Mouse (Mus musculus): ENCODE measurements around the gene Cfap36.

Gene Cfap36

DNA sequence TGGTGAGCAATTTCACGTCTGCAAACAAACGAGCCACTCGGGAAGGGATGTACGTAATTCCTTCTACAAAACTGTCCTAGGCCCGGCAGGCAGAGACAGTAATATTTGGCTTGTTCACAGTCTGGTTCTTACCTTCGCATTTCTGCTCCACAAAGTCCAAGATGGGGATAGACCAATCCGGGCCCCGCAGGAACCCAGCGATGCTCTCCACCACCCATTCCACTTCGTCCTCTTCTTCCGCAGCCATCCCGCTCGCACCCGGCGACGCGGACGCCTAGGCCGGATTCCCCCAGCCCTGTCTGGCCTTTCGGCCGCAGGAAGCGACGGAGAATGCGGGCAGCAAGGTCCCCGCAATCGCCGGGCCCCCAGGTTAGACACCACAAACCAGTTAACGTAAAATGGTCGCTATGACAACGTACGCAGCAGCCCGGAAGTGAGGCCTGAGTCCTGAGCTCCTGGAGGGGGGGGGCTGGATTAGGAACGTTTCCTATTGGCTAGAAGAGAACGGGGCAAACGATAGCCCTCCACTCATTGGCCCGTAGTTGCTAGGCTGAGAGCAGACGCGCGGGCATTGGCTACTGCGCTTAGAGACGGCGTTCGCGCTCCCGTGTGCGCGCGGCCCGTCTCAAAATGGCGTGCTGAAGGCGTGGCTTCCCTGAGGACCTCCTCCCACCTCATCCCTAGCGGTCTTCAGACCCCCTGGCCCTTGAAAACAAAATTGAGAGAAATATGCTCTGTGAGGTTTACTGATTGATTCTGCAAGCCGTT is at the start of gene Cfap36:
Gene Cfap36, minus strand, starts transcription at position 527 of the 768 bp plus-strand sequence.
- peak; percentile 99 for ATAC-seq (ENCODE audit: insufficient number of reproducible peaks, low FRiP score, low TSS enrichment)

DNA sequence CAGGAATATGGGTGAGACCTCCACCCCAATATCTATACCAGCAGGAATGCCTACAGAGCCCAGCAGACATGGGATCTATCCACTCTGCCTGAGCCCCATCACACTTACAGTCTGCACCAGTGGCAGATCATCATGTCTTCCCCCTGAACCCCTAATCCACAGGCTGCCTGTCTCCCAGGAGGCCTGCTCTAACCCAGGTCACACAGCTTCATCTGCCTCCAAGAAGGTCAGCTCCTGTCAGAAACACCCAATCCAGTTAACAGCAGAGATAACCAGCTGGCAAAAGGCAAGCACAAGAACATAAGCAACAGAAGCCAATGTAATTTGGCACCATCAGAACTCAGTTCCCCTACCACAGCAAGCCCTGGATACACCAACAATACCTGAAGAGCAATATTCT is 40.1 kb upstream of the Cfap36 start:
- no peak for ATAC-seq (ENCODE audit: insufficient number of reproducible peaks, low FRiP score, low TSS enrichment)

DNA sequence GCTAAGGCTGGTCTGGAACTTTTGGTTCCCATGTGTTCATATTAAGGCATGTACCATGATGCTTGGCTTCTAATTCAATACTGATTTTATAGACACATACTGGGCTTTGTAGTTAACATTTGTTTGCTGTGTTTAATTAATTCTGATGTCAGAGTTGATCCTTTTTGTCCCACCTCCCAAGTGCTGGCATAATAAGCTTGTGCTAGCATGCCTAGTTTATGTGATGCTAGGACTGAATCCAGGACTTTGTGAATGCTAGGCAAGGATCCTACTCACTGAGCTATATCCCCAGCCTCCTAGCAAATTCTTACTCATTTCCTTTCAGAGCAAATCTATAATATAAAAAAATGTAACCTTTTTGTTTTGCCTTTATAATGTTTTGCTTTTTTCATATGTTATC is 38.8 kb upstream of the Cfap36 start:
- ATAC-seq (ENCODE audit: insufficient number of reproducible peaks, low FRiP score, low TSS enrichment) = no peak

DNA sequence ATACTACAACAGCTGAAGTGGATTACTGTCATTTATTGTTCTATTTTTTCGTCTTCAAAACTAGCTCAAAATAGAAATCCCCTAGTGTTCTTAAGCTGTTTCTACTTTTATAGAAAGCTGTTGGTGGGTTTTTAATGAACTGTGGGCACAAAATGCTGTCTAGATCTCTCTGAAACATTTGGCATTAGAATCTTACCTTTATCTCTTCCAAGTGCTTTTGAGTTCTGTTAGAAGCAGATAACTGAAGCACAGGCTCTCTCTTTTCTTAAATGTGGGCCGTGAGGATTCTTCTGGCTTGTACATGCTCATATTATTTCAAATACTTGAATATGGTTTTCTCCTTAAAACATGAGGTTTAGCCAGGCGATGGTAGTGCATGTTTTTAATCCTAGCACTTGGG is 27.5 kb upstream of the Cfap36 start:
- no peak for ATAC-seq (ENCODE audit: insufficient number of reproducible peaks, low FRiP score, low TSS enrichment)

DNA sequence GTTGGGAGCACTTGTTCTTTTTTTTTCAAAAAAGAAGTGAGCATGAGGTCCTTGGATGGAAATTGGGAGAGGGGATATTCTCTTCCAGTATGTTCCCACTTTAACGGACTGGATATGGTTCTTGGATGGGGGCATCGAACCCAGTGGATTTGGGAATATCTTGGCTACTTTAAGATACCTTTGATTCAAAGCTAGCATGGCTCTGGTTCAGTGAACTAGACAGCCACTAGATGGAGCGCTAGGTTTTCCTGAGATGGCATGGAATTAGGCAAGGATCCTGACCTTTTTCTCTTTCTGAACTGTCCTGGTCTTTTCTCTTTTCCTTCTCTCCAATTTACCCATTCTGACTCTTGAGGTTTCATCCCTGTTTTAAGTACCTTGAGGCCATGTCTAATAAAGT is 20.6 kb upstream of the Cfap36 start:
- no peak for ATAC-seq (ENCODE audit: insufficient number of reproducible peaks, low FRiP score, low TSS enrichment)

DNA sequence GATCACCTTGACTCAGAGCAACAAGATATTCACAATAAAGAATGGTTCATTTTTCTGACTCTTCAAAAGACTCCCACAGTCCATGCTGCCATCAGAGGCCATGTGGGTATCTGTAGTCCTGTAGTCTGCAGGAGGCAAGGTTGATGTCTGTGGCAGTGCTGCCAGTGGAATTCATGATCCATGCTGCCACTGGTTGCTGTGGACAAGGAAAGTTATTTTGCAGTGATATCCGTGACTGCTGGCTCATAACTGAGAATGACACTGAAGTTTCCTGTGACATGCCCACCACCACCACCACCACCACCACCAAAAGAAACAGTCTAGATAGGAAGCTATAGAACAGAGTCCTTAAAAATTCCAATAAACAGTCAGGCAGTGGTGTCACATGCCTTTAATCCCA is 7.4 kb upstream of the Cfap36 start:
- no peak for ATAC-seq (ENCODE audit: insufficient number of reproducible peaks, low FRiP score, low TSS enrichment)

DNA sequence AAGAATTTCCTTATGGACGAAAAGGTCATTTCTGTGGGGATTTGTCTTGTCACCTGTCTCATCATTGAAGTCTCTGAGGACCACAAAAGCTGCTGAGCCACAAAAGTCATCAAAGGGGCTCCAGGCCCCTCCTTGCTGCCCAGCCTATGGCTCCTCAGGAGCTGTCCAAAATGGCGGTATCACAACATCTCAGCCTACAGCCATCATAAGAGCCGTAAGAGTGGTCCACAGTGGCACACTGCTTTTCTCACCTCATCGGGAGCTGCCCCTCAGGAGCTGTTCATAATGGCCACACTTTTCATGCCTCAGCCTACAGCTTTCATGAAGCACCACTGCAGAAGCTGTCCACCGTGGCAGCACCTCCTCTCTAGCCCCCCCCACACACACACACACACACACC is 1.2 kb upstream of the Cfap36 start:
- ATAC-seq (ENCODE audit: insufficient number of reproducible peaks, low FRiP score, low TSS enrichment) = no peak

DNA sequence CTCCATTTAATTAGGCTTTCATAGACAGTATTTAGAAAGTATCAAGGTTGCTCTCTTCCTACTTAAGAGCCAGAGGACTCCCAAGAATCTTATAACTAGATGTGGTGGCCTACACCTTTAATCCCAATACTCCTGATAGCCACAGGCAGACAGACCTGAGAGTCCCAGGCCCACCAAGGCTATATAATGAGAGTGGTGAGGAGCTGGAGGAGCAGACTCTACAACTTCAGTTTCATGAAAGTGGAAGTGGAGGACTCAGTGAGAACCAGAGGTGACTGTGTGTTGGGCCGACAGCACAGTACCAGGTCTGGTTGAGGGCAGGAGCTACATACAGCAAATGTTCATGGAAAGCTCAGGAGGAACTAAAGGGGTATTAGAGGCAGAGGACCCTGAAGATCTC is 516 bp upstream of the Cfap36 start:
- ATAC-seq (ENCODE audit: insufficient number of reproducible peaks, low FRiP score, low TSS enrichment) = peak; percentile 1; the same call in 1 of the 2 replicates

DNA sequence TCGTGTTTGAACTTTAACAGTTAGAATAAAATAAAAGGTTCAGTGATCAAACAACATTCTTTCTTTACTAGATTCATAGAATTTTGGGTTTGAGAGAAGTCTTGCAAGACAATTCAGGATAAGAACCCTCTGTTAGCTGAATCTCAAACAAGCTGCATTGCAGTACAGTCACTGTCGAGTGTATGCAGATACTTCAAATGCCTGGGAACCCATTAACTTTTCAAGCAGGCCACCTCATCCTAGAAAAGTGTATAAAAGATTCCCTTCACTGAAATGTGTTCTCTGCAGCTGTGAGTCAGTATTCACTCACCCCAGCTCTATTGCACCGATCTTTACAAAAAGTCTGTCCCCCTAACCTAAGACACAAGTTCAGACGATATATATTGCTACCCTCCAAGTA is 1.2 kb downstream of the Cfap36 start:
- ATAC-seq (ENCODE audit: insufficient number of reproducible peaks, low FRiP score, low TSS enrichment) = no peak

DNA sequence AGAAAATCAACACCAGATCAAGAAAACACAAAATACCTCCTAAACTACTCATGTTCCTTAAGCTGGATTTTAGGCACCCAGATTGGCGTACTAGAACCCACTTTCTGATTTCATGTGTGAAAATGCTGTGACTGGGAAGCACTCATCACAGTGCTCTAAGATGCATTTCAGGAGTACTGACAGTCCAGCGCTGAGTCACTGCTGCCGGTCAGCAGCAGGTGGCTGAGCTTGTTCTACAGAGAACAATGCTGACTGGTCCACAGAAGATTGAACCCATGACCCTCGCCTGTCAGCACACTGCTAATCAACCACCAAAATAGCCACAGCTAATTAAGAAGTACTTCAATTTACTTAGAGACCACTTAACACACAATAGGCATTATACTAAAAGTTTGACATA is 5.2 kb downstream of the Cfap36 start:
- no peak for ATAC-seq (ENCODE audit: insufficient number of reproducible peaks, low FRiP score, low TSS enrichment)

DNA sequence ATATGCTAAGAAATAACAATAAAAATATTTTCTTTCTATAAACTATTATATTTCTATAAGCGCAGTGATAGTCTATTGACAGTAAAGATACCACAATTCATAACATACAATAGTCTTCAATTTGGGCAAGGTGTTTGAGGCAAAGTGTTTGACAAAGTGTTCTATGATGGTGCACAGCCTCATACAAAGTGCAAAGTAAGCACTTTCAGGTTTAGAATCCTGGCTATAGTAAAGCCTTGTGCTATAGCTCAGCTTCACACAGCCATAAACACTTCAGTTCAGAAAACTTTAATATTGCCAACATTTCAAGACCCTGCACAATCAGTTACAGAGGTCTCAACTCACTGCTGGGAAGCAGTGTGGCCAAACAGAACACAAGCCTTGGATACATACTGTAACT is 7.9 kb downstream of the Cfap36 start:
- no peak for ATAC-seq (ENCODE audit: insufficient number of reproducible peaks, low FRiP score, low TSS enrichment)

DNA sequence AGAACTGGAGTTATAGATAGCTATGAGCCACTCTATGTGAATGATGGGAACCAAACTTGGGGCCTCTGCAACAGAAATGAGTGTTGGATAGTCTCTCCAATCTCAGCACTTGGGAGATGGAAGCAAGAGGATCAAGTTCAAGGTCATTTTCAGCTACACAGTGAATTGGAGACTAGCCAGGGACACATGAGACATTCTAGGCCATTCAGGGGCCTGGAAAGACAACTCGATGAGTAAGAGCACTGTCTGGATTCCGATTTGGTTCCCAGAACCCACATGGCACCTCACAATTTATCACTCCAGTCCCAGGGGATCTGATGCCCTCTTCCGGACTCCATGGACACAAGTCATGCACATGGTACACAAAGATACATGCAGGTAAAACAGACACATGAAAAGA is 8.7 kb downstream of the Cfap36 start:
- no peak for ATAC-seq (ENCODE audit: insufficient number of reproducible peaks, low FRiP score, low TSS enrichment)

DNA sequence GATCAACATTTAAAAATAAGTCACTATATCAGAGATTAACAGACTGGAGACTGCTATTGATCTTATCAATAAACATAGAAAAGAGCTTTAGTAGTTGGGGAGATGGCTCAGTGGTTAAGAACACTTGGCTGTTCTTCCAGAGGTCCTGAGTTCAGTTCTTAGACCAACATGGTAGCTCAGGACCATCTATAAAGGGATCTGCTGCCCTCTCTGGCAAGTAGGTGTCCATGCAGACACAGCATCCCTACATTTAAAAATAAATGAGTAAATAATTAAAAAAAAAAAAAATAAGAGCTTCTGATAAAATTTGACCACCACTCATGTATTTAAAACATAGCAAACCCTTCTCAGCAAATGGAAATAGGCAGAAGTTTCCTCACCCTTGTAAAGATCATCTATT is 9.2 kb downstream of the Cfap36 start:
- ATAC-seq (ENCODE audit: insufficient number of reproducible peaks, low FRiP score, low TSS enrichment) = no peak

DNA sequence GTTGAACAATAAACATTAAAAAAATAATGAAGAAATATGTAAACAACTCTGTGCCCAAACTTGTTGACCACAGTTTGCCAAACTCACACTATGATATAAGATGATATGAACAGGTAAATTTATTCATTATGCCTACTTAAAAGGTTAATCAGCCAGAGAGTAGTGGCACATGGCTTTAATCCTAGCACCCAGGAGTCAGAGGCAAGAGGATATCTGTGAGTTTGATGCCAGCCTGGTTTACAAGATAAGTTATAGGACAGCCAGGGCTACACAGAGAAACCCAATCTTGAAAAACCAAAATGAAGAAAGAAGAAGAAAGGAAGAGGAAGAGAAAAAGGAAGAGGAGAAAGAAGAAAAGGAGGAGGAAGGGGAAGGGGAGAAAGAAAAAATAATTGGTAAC is 9.8 kb downstream of the Cfap36 start:
- ATAC-seq (ENCODE audit: insufficient number of reproducible peaks, low FRiP score, low TSS enrichment) = no peak

DNA sequence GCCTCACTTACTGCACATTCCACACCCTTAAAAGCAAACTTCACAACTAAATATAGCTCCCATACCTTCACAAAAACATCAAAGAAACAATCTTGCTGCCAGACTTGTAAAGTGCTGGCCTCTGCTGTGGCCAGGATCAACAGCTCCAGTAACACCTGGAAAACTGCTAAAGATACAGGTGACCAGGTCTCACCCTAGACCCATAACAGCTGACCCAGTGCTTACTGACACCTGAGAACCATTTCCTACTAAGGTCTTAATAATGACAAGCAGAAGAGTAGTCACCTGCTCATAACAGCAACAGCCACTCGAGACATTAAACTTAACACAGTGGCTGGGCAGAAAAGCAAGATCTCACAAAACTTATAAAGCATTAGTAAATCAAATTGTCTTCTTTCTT is 13.6 kb downstream of the Cfap36 start:
- no peak for ATAC-seq (ENCODE audit: insufficient number of reproducible peaks, low FRiP score, low TSS enrichment)

DNA sequence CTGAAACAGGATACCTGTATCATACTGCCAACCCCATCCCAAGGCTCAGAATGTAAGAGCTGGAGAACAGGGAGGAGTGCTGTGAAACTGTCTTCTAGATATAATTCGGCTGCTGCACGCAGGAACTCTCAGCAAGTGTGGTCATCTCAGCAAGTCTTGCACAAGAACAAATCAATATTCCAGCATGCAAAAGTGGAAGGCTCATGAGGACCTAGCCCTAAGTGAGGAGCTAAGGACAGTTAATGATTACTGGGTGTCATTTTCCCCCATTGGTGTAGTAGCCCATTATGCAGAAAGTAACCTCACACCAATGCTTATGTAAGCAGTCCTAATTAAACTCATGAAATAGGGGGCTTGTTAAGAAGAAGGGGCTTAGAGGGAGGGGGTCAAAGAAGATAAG is 18.3 kb downstream of the Cfap36 start:
- no peak for ATAC-seq (ENCODE audit: insufficient number of reproducible peaks, low FRiP score, low TSS enrichment)

DNA sequence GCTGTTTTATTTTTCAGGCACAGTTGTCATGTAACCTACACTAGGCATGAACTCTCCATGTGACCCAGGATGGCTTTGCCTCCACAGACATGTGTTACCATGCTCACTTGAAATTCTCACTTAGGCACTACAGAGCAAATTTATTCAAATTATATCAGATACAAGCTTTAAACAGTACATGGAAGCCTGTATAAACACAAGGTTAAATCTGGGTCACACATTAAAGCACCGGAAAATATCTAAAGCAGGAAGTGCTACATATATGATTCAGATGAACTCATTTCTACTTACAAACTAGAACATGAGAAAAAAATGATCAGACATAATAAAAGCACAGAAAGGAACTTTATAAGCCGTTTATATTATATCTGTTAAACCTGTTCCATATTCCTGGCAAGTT is 22.5 kb downstream of the Cfap36 start:
- no peak for ATAC-seq (ENCODE audit: insufficient number of reproducible peaks, low FRiP score, low TSS enrichment)

DNA sequence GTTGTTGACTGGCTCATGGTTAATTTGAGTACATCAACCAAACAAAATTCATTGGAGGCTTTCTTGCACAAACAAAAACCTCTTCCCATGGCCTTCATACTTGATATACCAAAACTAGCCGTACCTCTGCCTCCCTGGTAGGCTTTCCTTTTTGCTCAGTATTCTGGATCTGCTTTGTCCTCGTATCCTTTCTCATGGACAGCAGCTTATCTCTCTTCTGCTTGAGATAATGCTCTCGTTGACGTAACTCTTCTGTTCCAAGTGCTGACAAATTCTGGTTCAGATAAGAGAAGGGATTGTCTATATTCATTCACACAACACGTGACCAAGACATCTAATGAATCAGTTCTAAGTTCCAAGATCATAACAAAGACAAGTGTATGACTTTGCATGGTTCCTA is 24.9 kb downstream of the Cfap36 start:
- ATAC-seq (ENCODE audit: insufficient number of reproducible peaks, low FRiP score, low TSS enrichment) = no peak

DNA sequence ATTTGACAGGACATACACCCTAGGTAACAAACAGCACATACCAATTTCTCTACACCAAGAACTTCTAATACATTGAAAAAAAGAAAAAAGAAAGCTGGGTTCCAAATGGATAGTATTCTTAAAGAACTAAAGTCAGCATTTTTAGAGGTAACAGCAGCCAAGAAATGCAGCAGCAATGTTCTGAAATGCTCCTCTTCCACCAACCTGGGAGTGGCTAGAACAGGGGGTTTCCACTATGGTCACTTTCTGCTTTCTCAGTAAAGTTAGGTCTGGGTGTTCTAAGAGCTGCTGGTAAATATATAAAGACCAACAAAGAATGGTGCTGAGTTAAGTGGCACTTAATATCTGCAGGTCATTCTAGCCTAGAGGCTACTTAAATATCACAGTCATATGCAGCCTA is 28.2 kb downstream of the Cfap36 start:
- no peak for ATAC-seq (ENCODE audit: insufficient number of reproducible peaks, low FRiP score, low TSS enrichment)

DNA sequence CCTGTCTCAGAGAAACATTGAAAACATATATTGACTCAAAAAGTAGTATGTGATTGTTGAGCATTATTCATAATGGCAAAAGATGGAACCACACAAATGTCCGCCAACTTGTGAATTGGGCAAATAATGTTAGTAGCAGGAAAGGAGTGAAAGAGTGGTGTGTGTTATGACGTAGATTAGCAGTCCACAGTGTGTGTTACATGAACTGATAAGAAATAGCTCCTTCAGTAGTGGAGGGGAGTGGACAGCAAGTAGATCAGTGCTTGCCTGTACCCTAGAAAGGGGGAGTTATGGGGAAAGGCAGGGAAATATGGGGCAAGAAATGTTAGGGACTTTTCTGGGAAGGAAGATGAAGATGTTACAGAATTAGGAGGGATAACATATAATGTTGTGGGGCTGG is 31.0 kb downstream of the Cfap36 start:
- ATAC-seq (ENCODE audit: insufficient number of reproducible peaks, low FRiP score, low TSS enrichment) = no peak

DNA sequence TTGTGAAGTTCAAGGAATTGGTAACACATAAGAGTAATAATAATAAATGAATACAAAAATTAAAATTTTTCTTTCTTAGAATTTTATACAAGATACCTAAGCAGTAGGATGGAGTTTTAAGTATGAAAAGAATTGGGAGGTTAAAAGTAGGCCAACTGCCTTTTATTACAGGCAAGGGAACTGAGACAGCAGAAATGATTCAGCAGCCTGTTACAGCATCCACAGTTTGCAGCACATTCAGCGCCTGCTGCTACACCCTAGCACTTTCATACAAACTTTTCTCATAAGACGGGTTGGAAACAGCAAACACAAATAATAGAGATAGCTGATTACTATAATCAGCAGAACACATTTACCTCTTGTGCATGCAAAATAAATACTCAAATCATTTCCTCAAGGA is 37.4 kb downstream of the Cfap36 start:
- no peak for ATAC-seq (ENCODE audit: insufficient number of reproducible peaks, low FRiP score, low TSS enrichment)

DNA sequence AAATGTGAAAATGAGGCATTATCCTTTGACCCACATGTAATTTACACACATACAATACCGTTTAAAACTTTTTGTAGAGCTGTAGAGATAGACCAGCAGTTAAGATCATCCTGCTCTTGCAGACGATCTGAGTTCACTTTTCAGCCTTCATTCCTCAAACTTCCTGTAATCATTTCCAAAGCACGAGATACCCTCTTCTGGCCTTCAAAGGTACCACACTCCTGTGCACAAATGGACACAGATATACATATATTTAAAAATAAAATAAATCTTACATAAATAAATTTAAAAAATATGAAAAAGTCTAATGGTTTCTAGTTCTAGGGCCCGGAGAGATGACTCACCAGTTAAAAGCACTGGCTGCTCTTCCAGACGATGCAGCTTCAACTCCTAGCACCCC is 43.6 kb downstream of the Cfap36 start:
- ATAC-seq (ENCODE audit: insufficient number of reproducible peaks, low FRiP score, low TSS enrichment) = no peak

DNA sequence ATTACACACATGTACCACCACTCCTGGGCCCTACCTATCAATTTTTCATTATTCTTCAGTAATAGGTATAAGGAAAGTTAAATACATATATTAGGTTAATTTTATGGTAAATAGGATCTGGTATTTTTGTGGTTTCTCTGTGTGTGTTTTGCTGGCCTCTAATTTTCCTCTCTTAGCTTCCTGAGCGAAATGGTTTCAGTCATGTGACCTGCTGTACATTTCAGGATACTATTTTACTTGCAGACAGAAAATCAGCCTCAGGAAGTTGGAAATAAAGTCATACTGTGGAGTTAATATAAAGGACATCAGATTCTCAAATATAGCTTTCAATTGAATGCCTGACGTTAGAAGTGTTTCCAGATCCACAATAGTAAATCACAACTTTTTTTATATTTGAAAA is 58.2 kb downstream of the Cfap36 start:
- no peak for ATAC-seq (ENCODE audit: insufficient number of reproducible peaks, low FRiP score, low TSS enrichment)
